Mouse (Mus musculus) testis, adult 10 weeks (tissue): ENCODE measurements around the gene Lsm14a. TPM values are rescaled to one million over a fixed set of nuclear protein-coding genes. Genes with fewer than 3 reads are reported as not detected.

ENCODE experiments used
- polyA plus RNA-seq: library from polyadenylated mRNA; stranded (reverse); fragments of 350-450 nt; fragmentation: Illumina TruSeq; extraction: RNeasy Lipid Tissue Mini Kit (QIAGEN cat#74804); gene quantifications from one replicate; pipeline ENCODE4 v1.2.3, GENCODE M21; 2014; ENCODE audit warnings: low read depth, low replicate concordance

Gene Lsm14a
- polyA plus RNA-seq = 57.2 TPM

GRCm38 (mm10) chr7:34393215-34393614 lies at the start of gene Lsm14a:
Lsm14a (minus strand) TSS chr7:34393315.

DNA sequence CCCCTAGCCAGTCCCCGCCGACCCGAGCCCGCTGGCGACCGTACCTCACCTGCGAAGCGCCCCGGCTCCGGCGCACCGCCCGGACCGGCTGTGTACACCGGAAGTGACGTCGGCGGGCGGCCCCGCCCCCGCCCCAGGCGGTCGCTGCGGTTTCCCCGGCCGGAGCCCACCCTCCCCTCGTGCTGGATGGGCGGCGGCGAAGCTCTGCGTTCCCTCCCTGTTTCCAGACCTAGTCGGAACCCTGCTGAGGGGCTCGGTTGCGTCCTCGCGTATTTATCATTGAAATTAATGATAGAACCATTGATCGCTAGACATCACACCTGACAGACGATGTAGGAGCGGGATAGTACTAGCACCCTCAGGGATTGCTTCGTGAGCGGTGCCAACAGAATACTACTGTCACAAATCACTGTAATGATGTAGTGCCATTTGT lies 79.7 kb downstream of the Lsm14a start, which contains the start of gene 4931406P16Rik:
4931406P16Rik (minus strand) TSS at position 109 of the 433 bp plus-strand sequence.

Other genes starting within 250 kb of the Lsm14a start
- gene Uba2, start 223.7 kb downstream of the Lsm14a start, polyA plus RNA-seq = 133 TPM
- gene Pdcd2l, start 196.7 kb downstream of the Lsm14a start, polyA plus RNA-seq = 6.5 TPM
- 67.4 TPM for gene Gpi1, start 163.0 kb downstream of the Lsm14a start, polyA plus RNA-seq
- not detected for gene Gm6096, start 142.3 kb downstream of the Lsm14a start, polyA plus RNA-seq
- 47.7 TPM for gene 4931406P16Rik, start 79.8 kb downstream of the Lsm14a start, polyA plus RNA-seq